Mouse (Mus musculus) olfactory bulb, adult 2 months (tissue): ENCODE results near the gene Tubb3. TPM values are rescaled to one million over a fixed set of nuclear protein-coding genes. Genes with fewer than 3 reads are reported as not detected.
"Not testable (repeated sequence)": the region's sequence is repeated elsewhere in the genome, so short reads cannot be mapped to it uniquely, and the experiment has no call there.

Experiments
- H3K27ac ChIP-seq: fragments of 200-500 bp; 2 replicates; pipeline ENCODE4 v1.5.1; 2012; ENCODE audit warnings: low read depth, low read length; ENCODE audit not compliant: insufficient read depth
- H3K4me1 ChIP-seq: fragments of 200-500 bp; 2 replicates; pipeline ENCODE4 v1.6.1; 2012; ENCODE audit warnings: low read length; ENCODE audit not compliant: control insufficient read depth, insufficient read depth
- H3K4me3 ChIP-seq: fragments of 200-500 bp; 2 replicates; pipeline ENCODE4 v1.5.1; 2012; ENCODE audit warnings: mild to moderate bottlenecking, low read depth, low read length, moderate library complexity; ENCODE audit not compliant: insufficient read depth
- CTCF ChIP-seq: fragments of 200-500 bp; IDR thresholded peaks from 2 replicates; pipeline ENCODE4 v1.5.1; 2012; ENCODE audit warnings: low read depth, mild to moderate bottlenecking, low read length, moderate library complexity; ENCODE audit not compliant: insufficient read depth
- POLR2A ChIP-seq: fragments of 200-500 bp; IDR thresholded peaks from 2 replicates; pipeline ENCODE4 v1.6.1; 2012; ENCODE audit warnings: mild to moderate bottlenecking, low read depth, low read length, moderate library complexity; ENCODE audit not compliant: insufficient read depth
- WGBS: fragments of 180-500 bp; shearing (Covaris S2); methylation state at CpG from one replicate; pipeline ENCODE4 v1.1.7; 2018; 5-methylcytosine and 5-hydroxymethylcytosine counted together
- polyA plus RNA-seq: library from polyadenylated mRNA; stranded (reverse); fragments of >200 nt; gene quantifications from 2 replicates; pipeline ENCODE4 v1.2.4, GENCODE M21; 2012; ENCODE audit warnings: low replicate concordance; ENCODE audit not compliant: missing spikeins, insufficient read depth, insufficient read length

Gene Tubb3
- polyA plus RNA-seq, 1 experiment: not detected

DNA sequence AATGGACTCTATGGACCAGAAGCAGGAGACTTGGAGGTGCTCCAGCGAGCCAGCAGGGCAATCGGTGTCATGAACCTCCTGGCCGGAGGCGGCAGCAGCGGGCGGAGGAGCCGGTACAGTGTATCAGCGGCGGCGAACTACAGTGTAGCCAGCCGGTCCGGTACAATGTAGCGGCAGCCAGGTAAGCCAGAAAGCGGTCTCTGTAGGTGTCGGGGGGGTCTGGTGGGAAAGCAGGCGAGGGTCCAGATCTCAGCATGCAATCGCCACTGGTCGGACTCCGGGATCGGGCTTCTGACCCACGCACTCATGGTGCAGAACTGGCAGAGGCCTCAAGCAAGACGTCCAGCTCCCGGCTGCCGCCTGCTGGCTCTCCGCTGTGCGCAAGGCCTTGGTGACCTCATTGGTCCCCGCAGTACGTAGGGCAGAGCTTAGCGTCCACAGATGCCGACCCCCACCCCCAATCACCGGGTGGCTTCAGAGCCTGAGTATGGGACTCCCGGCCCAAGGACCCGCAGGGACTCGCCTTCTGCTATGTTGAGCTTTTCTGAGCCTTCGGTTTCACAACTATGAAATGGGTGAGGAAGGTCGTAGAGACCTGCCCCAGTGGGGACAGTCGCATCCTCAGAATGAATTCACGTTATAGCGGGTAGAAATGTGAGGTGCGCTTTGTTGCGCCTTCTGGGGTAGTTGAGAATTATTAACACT is 31.8 kb downstream of the Tubb3 start:
- WGBS: under 1% methylated on average over 41 of the region's 41 CpGs
- H3K4me1 ChIP-seq: peaks cover 14% of the 10 kb centered on the region
- TF ChIP-seq CTCF (peak; percentile 86), POLR2A (peak; percentile 61)
- peak overlapping the region; percentile 58 for H3K4me3 ChIP-seq
- peak overlapping the region; percentile 42; the same call in 1 of the 2 replicates for H3K27ac ChIP-seq

DNA sequence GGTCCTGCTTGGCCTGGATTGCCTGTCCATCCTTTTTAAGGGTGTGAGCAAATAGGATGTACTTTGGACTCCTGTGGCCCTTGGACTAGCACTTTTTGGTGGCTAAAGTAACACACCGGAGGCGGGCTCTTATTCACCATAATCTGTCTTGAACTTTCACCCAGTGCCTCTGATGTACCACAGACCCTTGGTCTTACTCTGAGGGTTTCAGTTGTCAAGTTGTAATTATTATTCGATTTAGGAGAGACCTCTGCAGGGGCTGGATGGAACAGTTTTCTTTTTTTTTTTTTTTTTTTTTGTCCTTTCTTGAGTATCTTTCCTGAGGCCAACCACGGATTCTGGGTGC is 32.3 kb downstream of the Tubb3 start:
- TF ChIP-seq CTCF (no peak), POLR2A (no peak)
- peak overlapping the region; percentile 58 for H3K4me3 ChIP-seq
- 6% methylated on average over 4 of the region's 4 CpGs for WGBS
- peaks cover 14% of the 10 kb centered on the region for H3K4me1 ChIP-seq
- peak overlapping the region; percentile 42; the same call in 1 of the 2 replicates for H3K27ac ChIP-seq

DNA sequence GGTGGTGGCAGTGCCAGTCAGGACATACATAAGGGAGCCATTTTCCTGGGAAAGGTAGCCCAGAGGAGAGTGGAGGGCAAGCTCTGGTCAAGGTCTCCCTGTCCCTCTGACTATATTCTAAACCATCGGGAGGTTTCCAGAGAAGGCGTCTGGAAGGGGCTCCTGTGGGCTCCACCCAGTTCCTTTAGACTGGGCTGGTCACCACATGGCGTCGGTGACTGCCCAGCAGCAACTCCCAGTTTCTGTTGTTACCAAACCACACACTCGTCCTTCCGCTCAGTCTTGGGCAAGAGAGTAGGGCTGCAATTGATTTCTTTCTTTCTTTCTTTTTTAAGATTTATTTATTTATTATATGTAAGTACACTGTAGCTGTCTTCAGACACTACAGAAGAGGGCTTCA is 32.9 kb downstream of the Tubb3 start:
- Histone ChIP-seq H3K4me1 (peaks cover 14% of the 10 kb centered on the region), H3K4me3 (no peak overlapping the region), H3K27ac (no peak overlapping the region)
- TF ChIP-seq CTCF (no peak), POLR2A (no peak)
- 87% methylated on average over 6 of the region's 6 CpGs for WGBS

GRCm38 (mm10) chr8:123445981-123446380 is 34.8 kb downstream of the Tubb3 start:
- 88% methylated on average over 10 of the region's 10 CpGs for WGBS
- H3K4me1 ChIP-seq: peaks cover 14% of the 10 kb centered on the region
- TF ChIP-seq CTCF (no peak), POLR2A (no peak)
- H3K27ac ChIP-seq: no peak overlapping the region
- no peak overlapping the region for H3K4me3 ChIP-seq

- TF ChIP-seq CTCF (no peak), POLR2A (no peak)
- 92% methylated on average over 6 of the region's 6 CpGs for WGBS
- H3K4me1 ChIP-seq: peaks cover 14% of the 10 kb centered on the region
- H3K27ac ChIP-seq: no peak overlapping the region
- no peak overlapping the region for H3K4me3 ChIP-seq
These were observed 35.6 kb downstream of the Tubb3 start for GRCm38 (mm10) chr8:123446799-123447198.

GRCm38 (mm10) chr8:123450783-123451182 is 39.6 kb downstream of the Tubb3 start:
- no peak overlapping the region for H3K27ac ChIP-seq
- no peak overlapping the region for H3K4me3 ChIP-seq
- WGBS: 87% methylated on average over 5 of the region's 5 CpGs
- TF ChIP-seq CTCF (no peak), POLR2A (no peak)
- peaks cover 5% of the 10 kb centered on the region; the same call in 1 of the 2 replicates for H3K4me1 ChIP-seq

DNA sequence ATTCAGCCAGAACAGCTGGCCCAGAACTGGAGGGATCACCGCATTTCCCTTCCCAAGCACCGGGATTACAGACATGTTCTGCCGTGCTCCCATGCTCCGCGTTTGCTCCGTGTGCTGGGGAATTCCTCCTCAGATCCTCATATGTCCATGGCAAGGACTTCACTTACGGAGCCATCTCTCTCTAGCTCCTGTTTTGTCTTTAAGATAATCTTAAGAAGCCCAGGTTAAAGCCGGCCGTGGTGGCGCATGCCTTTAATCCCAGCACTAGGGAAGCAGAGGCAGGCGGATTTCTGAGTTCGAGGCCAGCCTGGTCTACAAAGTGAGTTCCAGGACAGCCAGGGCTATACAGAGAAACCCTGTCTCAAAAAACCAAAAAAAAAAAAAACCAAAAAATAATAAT is 40.5 kb downstream of the Tubb3 start:
- 96% methylated on average over 12 of the region's 12 CpGs for WGBS
- H3K4me3 ChIP-seq, H3K27ac ChIP-seq, H3K4me1 ChIP-seq: not testable (repeated sequence)

DNA sequence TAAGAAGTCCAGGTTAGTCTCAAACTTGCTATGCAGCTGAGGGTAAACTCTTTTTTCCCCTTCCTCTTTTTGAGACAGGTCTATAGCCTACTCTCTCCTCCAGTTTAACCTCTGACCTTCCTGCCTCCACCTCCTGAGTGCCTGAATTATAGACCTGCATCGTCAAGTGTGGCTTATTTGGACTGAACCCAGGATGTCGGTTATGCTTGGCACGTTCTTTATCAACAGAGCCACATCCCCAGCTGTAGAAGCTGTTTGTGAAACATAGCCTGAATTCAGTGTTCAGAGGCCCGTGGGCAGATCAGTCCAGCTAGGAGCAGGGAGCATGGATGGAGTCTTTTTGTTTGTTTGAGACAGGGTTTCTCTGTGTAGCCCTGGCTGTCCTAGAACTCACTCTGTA is 40.9 kb downstream of the Tubb3 start:
- TF ChIP-seq POLR2A (no peak), CTCF (no peak)
- 63% methylated on average over 4 of the region's 4 CpGs for WGBS
- no peak overlapping the region for H3K4me3 ChIP-seq

DNA sequence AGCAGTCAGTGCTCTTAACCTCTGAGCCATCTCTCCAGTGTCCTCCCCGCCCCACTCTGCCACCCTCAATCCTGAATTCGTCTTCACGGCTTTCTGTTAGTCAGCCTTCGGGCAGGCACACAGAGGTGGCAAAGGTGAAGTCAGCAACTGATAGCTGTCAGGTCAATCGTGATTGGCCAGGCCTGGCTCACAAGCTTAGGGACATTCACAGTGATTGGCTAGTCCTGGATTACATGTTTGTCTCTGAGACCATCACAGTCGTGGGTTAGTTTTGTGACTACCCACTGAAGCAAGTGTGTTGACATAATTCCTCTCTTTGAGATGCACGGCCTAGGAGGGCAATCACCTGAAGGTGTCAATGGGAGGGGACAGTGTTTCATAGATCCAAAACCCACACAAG is 42.1 kb downstream of the Tubb3 start:
- TF ChIP-seq POLR2A (no peak), CTCF (no peak)
- Histone ChIP-seq H3K4me3 (no peak overlapping the region), H3K27ac (no peak overlapping the region), H3K4me1 (no peaks in the 10 kb centered on the region)
- 81% methylated on average over 7 of the region's 7 CpGs for WGBS

More for the DNA sequence above, 40.9 kb downstream of the Tubb3 start:
- Histone ChIP-seq H3K4me1 (no peaks in the 10 kb centered on the region), H3K27ac (no peak overlapping the region)

DNA sequence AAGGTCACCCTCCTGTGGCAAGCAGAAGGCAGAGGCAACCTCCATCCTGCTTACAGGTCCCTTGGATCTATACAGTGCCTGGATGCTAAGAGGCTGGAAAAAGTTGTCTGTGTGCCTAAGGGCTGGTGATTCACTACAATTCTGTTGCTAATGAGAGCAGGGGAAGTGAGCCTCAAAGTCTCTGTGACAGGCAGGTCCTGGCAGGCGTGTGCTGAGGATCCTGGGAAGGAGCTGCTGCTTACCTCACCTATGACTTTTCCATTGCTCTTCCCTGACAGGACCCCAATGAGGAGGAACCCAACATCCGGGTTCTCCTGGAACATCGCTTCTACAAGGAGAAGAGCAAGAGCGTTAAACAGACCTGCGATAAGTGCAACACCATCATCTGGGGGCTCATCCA is 42.7 kb downstream of the Tubb3 start:
- no peaks in the 10 kb centered on the region for H3K4me1 ChIP-seq
- WGBS: 86% methylated on average over 5 of the region's 5 CpGs
- TF ChIP-seq CTCF (no peak), POLR2A (no peak)
- no peak overlapping the region for H3K27ac ChIP-seq
- H3K4me3 ChIP-seq: no peak overlapping the region
